Mouse (Mus musculus) heart, embryonic 14.5 days (tissue): ENCODE results near the gene Smarce1. TPM values are rescaled to one million over a fixed set of nuclear protein-coding genes. Genes with fewer than 3 reads are reported as not detected.
"Not testable (repeated sequence)": the region's sequence is repeated elsewhere in the genome, so short reads cannot be mapped to it uniquely, and the experiment has no call there.

Source experiments
- ATAC-seq: fragments of 200-750 bp; cut with Nextera tagmentation; 2 replicates; pipeline ENCODE4 v1.8.0; 2017; ENCODE audit warnings: low read depth, moderate TSS enrichment; ENCODE audit not compliant: insufficient number of reproducible peaks, insufficient read depth, low FRiP score
- H3K27ac ChIP-seq, 2 experiments: fragments of 200-500 bp in 1 of 2; fragments of 300-500 bp in 1 of 2; sonication (generic) in 1 of 2; replicated peaks in 1 of 2; 2 replicates each; pipeline ENCODE4 v1.5.1; 2012 to 2014; ENCODE audit warnings: low read depth in 2 of 2, low read length in 2 of 2, control low read depth in 1 of 2, mild to moderate bottlenecking in 1 of 2, mixed read lengths in 1 of 2; ENCODE audit not compliant: control insufficient read depth in 1 of 2, insufficient read depth in 1 of 2
- H3K27me3 ChIP-seq: fragments of 300-500 bp; sonication (generic); 2 replicates; pipeline ENCODE4 v1.6.1; 2014; ENCODE audit warnings: mild to moderate bottlenecking, low read length, control low read depth; ENCODE audit not compliant: control insufficient read depth, insufficient read depth
- H3K36me3 ChIP-seq: fragments of 300-500 bp; sonication (generic); 2 replicates; pipeline ENCODE4 v1.6.1; 2014; ENCODE audit warnings: mild to moderate bottlenecking, control low read depth, low read length, mixed read lengths; ENCODE audit not compliant: control insufficient read depth, insufficient read depth
- H3K4me1 ChIP-seq, 2 experiments: fragments of 200-500 bp in 1 of 2; fragments of 300-500 bp in 1 of 2; sonication (generic) in 1 of 2; 2 replicates each; pipeline ENCODE4 v1.6.1; 2012 to 2014; ENCODE audit warnings: low read length in 2 of 2, control low read depth in 1 of 2, mixed read lengths in 1 of 2; ENCODE audit not compliant: control insufficient read depth in 2 of 2, insufficient read depth in 2 of 2
- H3K4me2 ChIP-seq: fragments of 300-500 bp; sonication (generic); 2 replicates; pipeline ENCODE4 v1.6.1; 2014; ENCODE audit warnings: mild to moderate bottlenecking, low read length
- H3K4me3 ChIP-seq, 2 experiments: fragments of 200-500 bp in 1 of 2; fragments of 300-500 bp in 1 of 2; sonication (generic) in 1 of 2; 2 replicates each; pipeline ENCODE4 v1.5.1; 2012 to 2014; ENCODE audit warnings: low read length in 2 of 2, mild to moderate bottlenecking in 2 of 2, control low read depth in 1 of 2, low read depth in 1 of 2, moderate library complexity in 1 of 2; ENCODE audit not compliant: control insufficient read depth in 1 of 2, insufficient read depth in 1 of 2
- H3K9ac ChIP-seq: fragments of 300-500 bp; sonication (generic); 2 replicates; pipeline ENCODE4 v1.6.1; 2014; ENCODE audit warnings: mild to moderate bottlenecking, low read length
- H3K9me3 ChIP-seq: fragments of 300-500 bp; sonication (generic); 2 replicates; pipeline ENCODE4 v1.6.1; 2016; ENCODE audit warnings: low read length, control low read depth; ENCODE audit not compliant: control insufficient read depth
- WGBS: fragments of 180-500 bp; shearing (Covaris S2); extraction: QIAGEN DNeasy Blood & Tissue Kit; methylation state at CpG from one replicate; pipeline ENCODE4 v1.1.7; 2014; 5-methylcytosine and 5-hydroxymethylcytosine counted together
- polyA plus RNA-seq: library from polyadenylated mRNA; unstranded; fragments of >200 nt; fragmentation: Nextera tagmentation; extraction: Ambion mirVana; gene quantifications from 2 replicates; pipeline ENCODE4 v1.2.1, GENCODE M21; 2014

Smarce1 gene
- polyA plus RNA-seq, 1 experiment from 2014 or later: 93.5 TPM

DNA sequence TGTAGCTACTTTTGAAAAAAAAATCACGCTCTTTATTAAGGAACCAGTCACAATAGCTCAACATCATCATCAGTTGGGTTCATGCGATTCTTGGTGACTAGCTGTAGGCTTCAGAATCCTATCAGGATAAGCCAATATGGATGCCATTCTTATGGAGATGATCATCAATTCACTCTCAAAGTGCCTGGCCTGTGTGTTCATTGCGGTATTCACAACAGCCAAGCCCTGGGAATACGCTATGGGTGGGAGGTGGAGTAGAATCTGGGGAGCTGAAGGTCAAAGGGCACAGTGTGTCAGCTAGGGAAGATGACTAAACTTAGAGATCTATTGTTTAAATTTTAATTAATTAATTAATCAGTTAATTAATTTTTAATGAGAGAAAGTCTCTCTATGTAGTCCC lies 17.1 kb upstream of the Smarce1 start:
- Histone ChIP-seq H3K27me3 (no peaks in the 10 kb centered on the region), H3K27ac (no peak overlapping the region), H3K9ac (no peak overlapping the region), H3K4me3 (no peak overlapping the region), H3K9me3 (no peaks in the 10 kb centered on the region), H3K4me1 (0 out of 4 replicates have a peak, but pooled peaks cover 0 to 4% of the 10 kb centered on the region in 2 experiments), H3K4me2 (no peak overlapping the region), H3K36me3 (no peaks in the 10 kb centered on the region)
- WGBS: 90% methylated on average over 4 of the region's 4 CpGs
- ATAC-seq: no peak

DNA sequence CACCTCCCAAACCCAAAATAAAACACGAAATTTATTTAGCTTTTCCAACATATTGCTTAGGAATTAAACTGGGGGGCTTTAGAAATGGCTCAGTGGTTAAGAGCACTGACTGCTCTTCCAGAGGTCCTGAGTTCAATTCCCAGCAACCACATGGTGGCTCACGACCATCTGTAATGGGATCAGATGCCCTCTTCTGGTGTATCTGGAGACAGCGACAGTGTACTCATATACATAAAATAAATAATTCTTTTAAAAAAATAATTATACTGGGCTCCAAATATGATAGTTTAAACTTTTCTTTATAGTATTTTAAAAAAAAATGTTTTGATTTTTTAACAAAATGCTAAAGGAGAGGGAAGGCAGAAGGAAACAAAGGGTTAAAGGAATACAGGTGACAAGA lies 13.7 kb upstream of the Smarce1 start:
- ATAC-seq, H3K4me1 ChIP-seq, H3K27me3 ChIP-seq, H3K27ac ChIP-seq, H3K4me3 ChIP-seq, H3K9ac ChIP-seq, H3K9me3 ChIP-seq, H3K36me3 ChIP-seq: not testable (repeated sequence)
- H3K4me2 ChIP-seq: peak overlapping the region; percentile 72; the same call in 1 of the 2 replicates
- 40% methylated on average over 3 of the region's 3 CpGs for WGBS

DNA sequence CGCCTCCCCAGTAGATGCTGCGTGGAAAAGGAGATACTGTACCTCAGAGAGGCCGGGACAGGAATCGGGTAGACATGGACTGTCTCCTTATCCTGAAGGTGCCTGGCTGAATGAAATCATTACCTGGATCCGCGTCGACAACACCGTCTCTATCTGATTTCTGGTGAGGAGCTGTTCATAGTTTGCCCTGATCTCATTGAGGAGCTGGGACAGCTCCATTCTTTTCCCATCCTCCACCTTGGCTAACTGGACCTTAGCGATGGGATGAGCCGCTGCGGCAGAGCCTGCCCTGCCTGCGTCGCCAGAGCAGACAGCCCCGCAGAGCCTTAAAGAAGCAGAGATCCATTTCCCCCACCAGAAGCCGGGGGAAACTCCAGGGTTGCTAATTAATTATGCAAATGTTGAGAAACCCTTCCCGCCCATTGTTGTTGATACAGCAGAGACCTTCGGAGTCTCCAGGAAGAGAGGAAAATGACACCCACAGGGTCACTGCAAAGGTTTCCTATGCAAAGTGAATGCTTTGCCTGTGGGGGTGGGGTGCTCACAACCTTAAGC lies 13.1 kb upstream of the Smarce1 start, which contains the start of gene Krt222:
Gene Krt222, minus strand, starts transcription at position 266 of the 555 bp plus-strand sequence.
- peak within 1 kb of the TSS; percentile 72 for H3K4me2 ChIP-seq
- H3K4me1 ChIP-seq: 0 out of 4 replicates have a peak, but pooled peaks cover 0 to 2% of the 10 kb centered on the region in 2 experiments
- no peaks in the 10 kb centered on the region for H3K36me3 ChIP-seq
- ATAC-seq: no peak
- no peaks in the 10 kb centered on the region for H3K27me3 ChIP-seq
- no peaks in the 10 kb centered on the region for H3K9me3 ChIP-seq
- H3K27ac ChIP-seq: peak within 1 kb of the TSS in 1 of 2 experiments; percentile 42; a peak in 2 of 4 replicates
- H3K4me3 ChIP-seq: peak within 1 kb of the TSS; percentile 35 to 45
- H3K9ac ChIP-seq: peak within 1 kb of the TSS; percentile 64
- 3% methylated on average over 17 of the region's 17 CpGs for WGBS

DNA sequence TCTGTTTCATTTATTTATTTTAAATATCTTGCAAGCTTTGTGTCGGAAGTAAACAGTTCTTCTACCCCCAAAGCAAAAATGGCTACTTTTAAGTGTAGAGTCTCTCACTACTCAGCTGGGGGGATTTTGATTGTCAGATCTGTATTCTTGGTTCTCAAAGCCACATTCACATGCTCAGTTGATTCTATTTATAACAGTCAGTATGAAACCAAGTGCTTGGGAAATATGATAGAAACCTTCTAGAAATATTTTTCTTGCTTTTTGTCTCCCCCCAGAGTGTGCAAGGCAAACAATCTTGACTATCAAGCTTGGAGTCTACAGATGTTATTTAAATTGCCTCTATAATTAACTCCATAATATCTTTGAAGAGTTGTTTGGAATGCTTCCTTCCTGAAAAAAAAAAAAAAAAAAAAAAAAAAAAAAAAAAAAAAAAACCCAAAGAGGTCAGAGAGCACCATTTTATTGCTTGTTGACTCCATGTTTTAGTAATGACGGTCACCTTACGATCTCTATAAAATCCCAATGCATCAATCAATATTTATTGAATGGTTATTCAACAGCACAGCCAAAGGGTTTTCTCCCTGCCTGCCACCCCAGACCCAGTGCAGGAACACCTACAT lies 12.5 kb upstream of the Smarce1 start:
- no peak for ATAC-seq
- peak overlapping the region in 1 of 2 experiments; percentile 42; a peak in 2 of 4 replicates for H3K27ac ChIP-seq
- H3K4me3 ChIP-seq: peak overlapping the region; percentile 35 to 45
- 64% methylated on average over 3 of the region's 3 CpGs for WGBS
- H3K36me3 ChIP-seq: no peaks in the 10 kb centered on the region
- H3K4me1 ChIP-seq: peaks cover 3 to 6% of the 10 kb centered on the region in 2 experiments; a peak in 3 of 4 replicates
- peak overlapping the region; percentile 72 for H3K4me2 ChIP-seq
- H3K27me3 ChIP-seq: no peaks in the 10 kb centered on the region
- peak overlapping the region; percentile 64 for H3K9ac ChIP-seq
- H3K9me3 ChIP-seq: no peaks in the 10 kb centered on the region

DNA sequence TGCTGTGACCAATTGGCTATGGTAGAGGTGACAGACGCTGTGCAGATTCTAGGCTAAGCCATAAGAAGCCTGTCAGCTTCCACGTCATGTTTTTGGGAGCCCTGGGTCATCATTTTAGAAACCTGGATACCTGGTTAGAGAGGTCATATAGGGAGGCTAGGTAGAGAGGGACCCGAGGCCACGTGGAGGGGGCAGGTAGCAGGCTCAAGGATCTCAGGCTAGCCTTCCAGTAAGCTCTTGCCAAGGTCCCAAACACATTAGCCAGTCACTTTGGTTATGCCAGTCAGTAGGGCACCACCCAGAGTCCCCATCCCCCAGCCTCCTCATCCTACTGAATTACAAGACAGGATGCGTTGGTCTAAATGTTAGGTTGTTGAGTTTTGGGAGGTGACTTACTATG lies 11.2 kb upstream of the Smarce1 start:
- Histone ChIP-seq H3K36me3 (no peaks in the 10 kb centered on the region), H3K27ac (no peak overlapping the region), H3K4me3 (no peak overlapping the region), H3K27me3 (no peaks in the 10 kb centered on the region), H3K9me3 (no peaks in the 10 kb centered on the region), H3K4me1 (peaks cover 4 to 6% of the 10 kb centered on the region in 2 experiments; a peak in 3 of 4 replicates), H3K9ac (no peak overlapping the region), H3K4me2 (no peak overlapping the region)
- WGBS: 66% methylated on average over 5 of the region's 5 CpGs
- no peak for ATAC-seq

DNA sequence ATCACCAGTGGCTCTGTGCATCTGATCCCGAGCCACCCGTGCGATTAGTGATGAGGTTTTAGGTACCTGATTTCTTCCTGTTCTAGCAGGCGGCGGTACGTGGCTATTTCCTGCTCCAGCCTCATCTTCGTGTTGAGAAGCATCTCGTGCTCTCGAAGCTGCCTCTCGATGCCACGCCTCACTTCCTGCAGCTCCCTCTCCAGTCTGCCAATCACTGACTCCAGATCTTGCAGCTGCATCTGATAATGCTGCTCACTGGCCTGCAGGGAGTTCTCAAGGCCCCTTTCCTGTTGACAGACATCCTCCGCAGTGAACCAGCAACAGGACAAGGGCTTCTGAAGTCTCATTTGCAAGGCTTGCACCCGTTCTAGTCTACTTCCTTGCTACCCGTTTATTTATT lies 7.7 kb upstream of the Smarce1 start:
- ATAC-seq: no peak
- H3K4me1 ChIP-seq: peaks cover 4% of the 10 kb centered on the region in 2 experiments; a peak in 3 of 4 replicates
- WGBS: 29% methylated on average over 14 of the region's 14 CpGs
- no peak overlapping the region; the same call in 1 of the 2 replicates for H3K4me2 ChIP-seq
- H3K36me3 ChIP-seq: no peaks in the 10 kb centered on the region
- H3K9me3 ChIP-seq: no peaks in the 10 kb centered on the region
- no peaks in the 10 kb centered on the region for H3K27me3 ChIP-seq
- no peak overlapping the region for H3K4me3 ChIP-seq
- no peak overlapping the region for H3K9ac ChIP-seq
- H3K27ac ChIP-seq: no peak overlapping the region

DNA sequence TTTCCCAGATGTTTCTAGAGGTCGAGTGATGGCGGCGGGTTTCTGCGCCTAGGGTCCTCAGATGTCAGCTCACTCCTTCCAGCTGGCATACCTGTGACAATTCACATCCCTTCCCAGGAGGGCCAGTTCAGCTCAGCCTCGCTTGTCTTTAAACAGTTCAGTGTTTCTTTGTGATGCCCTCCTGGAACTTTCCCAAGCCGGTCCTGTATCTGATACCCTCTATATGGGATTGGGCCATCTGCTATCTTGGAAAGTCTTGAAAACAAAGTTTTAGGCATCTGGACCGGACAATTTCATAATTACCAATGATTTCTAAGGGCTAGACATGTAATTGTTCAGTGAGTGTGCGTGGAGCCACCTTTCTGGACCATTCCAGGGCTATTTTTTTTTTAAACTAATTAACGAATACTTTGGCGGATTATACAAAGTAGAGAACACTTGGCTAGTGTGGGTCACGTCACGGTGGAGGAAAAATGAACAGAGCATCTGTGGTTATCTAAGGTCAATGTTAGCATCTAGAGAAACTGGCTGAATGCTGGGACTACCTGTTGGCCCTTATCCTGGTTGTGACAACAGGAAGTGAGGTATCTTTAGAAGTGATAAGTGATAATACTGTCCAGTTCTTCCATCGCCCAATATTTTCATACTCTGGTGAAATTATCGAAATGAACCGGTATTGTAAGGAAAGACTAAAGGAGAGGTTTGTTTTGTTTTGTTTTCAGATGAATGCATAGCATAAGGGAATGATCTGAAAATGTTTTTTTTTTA lies 416 bp upstream of the Smarce1 start:
- H3K4me3 ChIP-seq: peak overlapping the region; percentile 68 to 94
- H3K27me3 ChIP-seq: no peaks in the 10 kb centered on the region
- ATAC-seq: peak; percentile 47; the same call in 1 of the 2 replicates
- peaks cover 18% of the 10 kb centered on the region for H3K36me3 ChIP-seq
- peak overlapping the region; percentile 99 for H3K9ac ChIP-seq
- peak overlapping the region; percentile 92 to 93 for H3K27ac ChIP-seq
- H3K4me2 ChIP-seq: peak overlapping the region; percentile 89
- WGBS: 21% methylated on average over 15 of the region's 15 CpGs
- H3K4me1 ChIP-seq: peaks cover 0 to 16% of the 10 kb centered on the region in 2 experiments; a peak in 2 of 4 replicates
- no peaks in the 10 kb centered on the region for H3K9me3 ChIP-seq
